Mouse (Mus musculus) stomach, postnatal 0 days (tissue): ENCODE measurements around the gene Tsen34. TPM values are rescaled to one million over a fixed set of nuclear protein-coding genes. Genes with fewer than 3 reads are reported as not detected.
A peak's percentile ranks its signal among the peaks of the same experiment; 100 is the strongest.

Experiments
- ATAC-seq: fragments of 200-750 bp; cut with Nextera tagmentation; 2 replicates; pipeline ENCODE4 v1.8.0; 2017; ENCODE audit not compliant: low FRiP score, low TSS enrichment
- DNase-seq: peaks from one replicate; pipeline ENCODE4 v3.0.0-alpha.2; 2016; ENCODE audit warnings: low spot score
- H3K27ac ChIP-seq: fragments of 300-500 bp; sonication (generic); replicated peaks from 2 replicates; pipeline ENCODE4 v1.5.1; 2014; ENCODE audit warnings: mild to moderate bottlenecking, control low read depth
- H3K27me3 ChIP-seq: fragments of 300-500 bp; sonication (generic); 2 replicates; pipeline ENCODE4 v1.6.1; 2014; ENCODE audit warnings: low read length; ENCODE audit not compliant: control insufficient read depth, insufficient read depth
- H3K36me3 ChIP-seq: fragments of 300-500 bp; sonication (generic); 2 replicates; pipeline ENCODE4 v1.6.1; 2014; ENCODE audit warnings: low read length, mixed read lengths; ENCODE audit not compliant: control insufficient read depth, insufficient read depth
- H3K4me1 ChIP-seq: fragments of 300-500 bp; sonication (generic); replicated peaks from 2 replicates; pipeline ENCODE4 v1.6.1; 2014; ENCODE audit warnings: antibody characterized with exemption; ENCODE audit not compliant: control insufficient read depth, insufficient read depth
- H3K4me2 ChIP-seq: fragments of 300-500 bp; sonication (generic); replicated peaks from 2 replicates; pipeline ENCODE4 v1.6.1; 2014; ENCODE audit warnings: low read depth, mild to moderate bottlenecking, control low read depth, moderate library complexity
- H3K4me3 ChIP-seq: fragments of 300-500 bp; sonication (generic); 2 replicates; pipeline ENCODE4 v1.5.1; 2014; ENCODE audit warnings: low read depth, low read length, control low read depth
- H3K9ac ChIP-seq: fragments of 300-500 bp; sonication (generic); 2 replicates; pipeline ENCODE4 v1.6.1; 2014; ENCODE audit warnings: mild to moderate bottlenecking, low read length, control low read depth, mixed read lengths
- H3K9me3 ChIP-seq: fragments of 300-500 bp; sonication (generic); 2 replicates; pipeline ENCODE4 v1.6.1; 2016; ENCODE audit warnings: low read length; ENCODE audit not compliant: control insufficient read depth
- CTCF ChIP-seq: IDR thresholded peaks from 2 replicates; pipeline ENCODE4 v1.5.1; 2016; ENCODE audit warnings: antibody characterized with exemption, low read depth, mild to moderate bottlenecking, moderate library complexity
- EP300 ChIP-seq: optimal IDR thresholded peaks from 2 replicates; pipeline ENCODE3; 2016; ENCODE audit warnings: antibody characterized with exemption
- WGBS: fragments of 180-500 bp; shearing (Covaris S2); extraction: QIAGEN DNeasy Blood & Tissue Kit; methylation state at CpG from one replicate; pipeline ENCODE4 v1.1.7; 2014; 5-methylcytosine and 5-hydroxymethylcytosine counted together
- polyA plus RNA-seq: library from polyadenylated mRNA; unstranded; fragments of >200 nt; fragmentation: Nextera tagmentation; extraction: Ambion mirVana; gene quantifications from 2 replicates; pipeline ENCODE4 v1.2.1, GENCODE M21; 2015

The Tsen34 gene
- polyA plus RNA-seq, 1 experiment from 2014 or later: 143 TPM

DNA sequence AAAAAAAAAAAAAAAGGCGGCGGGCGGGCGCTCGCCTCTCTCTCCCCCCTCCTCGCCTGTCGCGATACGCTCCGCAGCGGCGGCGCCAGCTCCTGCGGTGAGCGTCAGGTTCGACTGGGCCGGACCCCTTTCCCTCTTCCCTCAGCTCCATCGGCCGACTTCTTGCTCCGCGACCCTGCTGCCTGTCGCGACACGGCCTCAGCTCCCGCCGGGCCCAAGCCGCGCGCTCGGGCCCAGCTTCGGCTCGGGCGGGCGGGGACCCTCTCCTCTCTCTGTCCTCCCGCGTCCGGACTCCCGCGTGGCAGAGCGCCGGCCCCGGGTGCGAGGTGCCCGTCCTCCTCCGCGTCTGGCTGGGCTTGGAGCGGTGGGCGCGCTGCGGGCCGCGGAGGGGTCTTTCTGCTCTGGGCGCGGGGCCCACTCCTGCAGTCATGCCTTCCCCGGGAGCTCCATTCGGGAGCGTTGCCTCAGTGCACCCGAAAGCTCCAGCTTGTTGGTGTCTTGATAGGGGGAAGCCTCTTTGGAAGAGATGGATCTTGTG, 47.1 kb upstream of the Tsen34 start:
- Histone ChIP-seq H3K4me2 (peak overlapping the region; percentile 80), H3K27me3 (no peaks in the 10 kb centered on the region), H3K4me3 (peak overlapping the region; percentile 99), H3K4me1 (peaks cover 10% of the 10 kb centered on the region), H3K9me3 (no peaks in the 10 kb centered on the region), H3K27ac (peak overlapping the region; percentile 99), H3K36me3 (peaks cover 6% of the 10 kb centered on the region; the same call in 1 of the 2 replicates), H3K9ac (peak overlapping the region; percentile 98)
- DNase-seq: no peak
- WGBS: 1% methylated on average over 50 of the region's 58 CpGs
- no peak for TF ChIP-seq EP300
- no peak for TF ChIP-seq CTCF
- ATAC-seq: no peak

DNA sequence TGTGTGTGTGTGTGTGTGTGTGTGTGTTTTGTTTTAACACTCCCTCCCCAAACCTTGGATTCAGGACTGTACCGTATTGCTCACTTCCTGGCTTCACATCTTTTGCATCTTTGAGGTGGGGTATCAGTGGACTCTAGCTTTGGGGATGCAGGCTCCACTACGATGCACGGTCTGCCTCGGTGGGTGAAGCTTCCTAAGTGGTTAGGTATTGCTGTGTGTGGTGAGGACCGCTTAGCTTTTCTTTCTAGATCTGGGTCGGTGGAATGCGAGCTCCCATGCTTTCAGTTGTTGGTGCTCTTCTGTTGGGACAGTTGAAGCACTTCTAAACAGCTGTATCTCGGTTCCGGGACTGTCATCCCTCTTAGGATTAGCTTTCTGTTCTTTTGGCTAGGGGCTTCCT, 46.5 kb upstream of the Tsen34 start:
- no peak for ATAC-seq
- H3K27me3 ChIP-seq: no peaks in the 10 kb centered on the region
- H3K9ac ChIP-seq: peak overlapping the region; percentile 98
- TF ChIP-seq CTCF: no peak
- H3K4me2 ChIP-seq: peak overlapping the region; percentile 80
- H3K9me3 ChIP-seq: no peaks in the 10 kb centered on the region
- H3K4me3 ChIP-seq: peak overlapping the region; percentile 99
- DNase-seq: no peak
- H3K27ac ChIP-seq: peak overlapping the region; percentile 99; the same call in 1 of the 2 replicates
- peaks cover 10% of the 10 kb centered on the region for H3K4me1 ChIP-seq
- 7% methylated on average over 9 of the region's 9 CpGs for WGBS
- H3K36me3 ChIP-seq: peaks cover 4% of the 10 kb centered on the region

DNA sequence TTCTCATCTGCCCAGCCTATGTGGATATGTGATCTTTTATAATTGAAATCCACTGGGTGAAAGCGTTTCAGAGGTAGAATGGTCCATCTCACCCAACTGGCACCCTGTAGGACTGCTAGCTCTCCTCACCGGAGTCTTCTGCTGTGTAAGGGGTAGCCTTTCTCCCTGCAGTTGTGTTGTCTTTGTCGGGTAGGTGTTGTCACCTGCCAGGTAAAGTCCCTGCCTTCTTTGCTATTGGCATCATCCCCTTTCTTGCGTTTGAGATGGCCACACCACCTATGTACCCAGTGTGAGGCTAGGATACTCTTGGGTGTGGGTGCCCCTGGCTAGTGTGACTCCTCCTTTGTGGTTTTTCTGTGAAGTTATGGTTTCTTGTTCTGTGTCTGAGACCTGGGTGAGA, 46.0 kb upstream of the Tsen34 start:
- peaks cover 10% of the 10 kb centered on the region for H3K4me1 ChIP-seq
- no peaks in the 10 kb centered on the region for H3K27me3 ChIP-seq
- no peak for TF ChIP-seq EP300
- TF ChIP-seq CTCF: no peak
- peak overlapping the region; percentile 80 for H3K4me2 ChIP-seq
- peaks cover 8% of the 10 kb centered on the region for H3K36me3 ChIP-seq
- peak overlapping the region; percentile 99 for H3K4me3 ChIP-seq
- no peak for DNase-seq
- no peaks in the 10 kb centered on the region for H3K9me3 ChIP-seq
- 45% methylated on average over 4 of the region's 4 CpGs for WGBS
- peak overlapping the region; percentile 98 for H3K9ac ChIP-seq
- ATAC-seq: no peak
- no peak overlapping the region for H3K27ac ChIP-seq

DNA sequence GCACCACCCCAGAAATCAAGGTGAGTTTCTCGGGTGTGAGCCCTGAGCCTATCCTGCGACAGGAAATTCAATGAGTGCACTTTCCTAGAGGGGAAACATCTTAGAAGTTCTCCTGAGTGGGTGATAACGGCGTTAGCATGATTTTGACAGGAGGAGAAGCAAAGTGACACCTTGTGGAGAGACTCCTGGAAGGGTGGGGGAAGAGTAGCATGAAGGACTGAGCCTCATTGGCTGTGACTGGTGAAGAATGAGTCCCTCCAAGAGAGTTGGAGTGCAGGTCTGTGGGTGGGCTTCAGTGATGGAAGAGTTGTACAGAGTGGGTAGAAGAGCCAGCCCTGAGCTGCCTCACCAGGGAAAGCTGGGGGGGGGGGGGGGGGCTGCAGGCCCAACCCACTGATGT, 35.7 kb upstream of the Tsen34 start:
- H3K27me3 ChIP-seq: no peaks in the 10 kb centered on the region
- ATAC-seq: no peak
- H3K4me2 ChIP-seq: no peak overlapping the region
- no peak overlapping the region for H3K4me3 ChIP-seq
- no peaks in the 10 kb centered on the region for H3K9me3 ChIP-seq
- TF ChIP-seq CTCF: no peak
- TF ChIP-seq EP300: no peak
- no peak overlapping the region for H3K27ac ChIP-seq
- DNase-seq: no peak
- H3K36me3 ChIP-seq: peaks cover 57% of the 10 kb centered on the region
- 85% methylated on average over 4 of the region's 4 CpGs for WGBS
- H3K4me1 ChIP-seq: no peaks in the 10 kb centered on the region
- no peak overlapping the region for H3K9ac ChIP-seq

DNA sequence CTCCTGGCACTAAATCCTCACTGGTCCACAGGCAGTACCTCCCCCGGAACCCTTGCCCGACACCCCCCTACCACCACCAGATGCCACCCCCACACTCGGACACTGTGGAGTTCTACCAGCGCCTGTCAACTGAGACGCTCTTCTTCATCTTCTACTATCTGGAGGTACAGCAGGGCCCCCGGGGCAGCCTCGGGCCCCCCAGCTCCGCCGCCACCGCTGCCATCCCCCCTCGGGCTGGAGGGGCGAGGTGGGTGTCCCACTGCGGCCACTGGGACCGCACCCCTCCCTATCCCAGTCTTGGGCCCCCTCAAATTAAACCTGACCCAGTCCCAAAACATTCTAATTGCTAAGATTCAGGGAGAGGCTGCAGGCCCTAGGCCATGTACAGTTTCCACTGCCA, 34.1 kb upstream of the Tsen34 start:
- no peak overlapping the region for H3K4me3 ChIP-seq
- H3K4me2 ChIP-seq: no peak overlapping the region
- peaks cover 50% of the 10 kb centered on the region for H3K36me3 ChIP-seq
- H3K4me1 ChIP-seq: no peaks in the 10 kb centered on the region
- H3K9ac ChIP-seq: no peak overlapping the region
- no peaks in the 10 kb centered on the region for H3K9me3 ChIP-seq
- DNase-seq (no peak), ATAC-seq (no peak)
- H3K27ac ChIP-seq: no peak overlapping the region
- no peaks in the 10 kb centered on the region for H3K27me3 ChIP-seq
- WGBS: 92% methylated on average over 14 of the region's 14 CpGs
- TF ChIP-seq CTCF (no peak), EP300 (no peak)

- no peaks in the 10 kb centered on the region for H3K9me3 ChIP-seq
- H3K4me2 ChIP-seq: peak overlapping the region; percentile 63
- H3K4me1 ChIP-seq: no peaks in the 10 kb centered on the region
- peak overlapping the region; percentile 64 for H3K4me3 ChIP-seq
- H3K9ac ChIP-seq: peak overlapping the region; percentile 78
- DNase-seq (peak; percentile 53), ATAC-seq (peak; percentile 47)
- WGBS: 26% methylated on average over 15 of the region's 15 CpGs
- H3K27ac ChIP-seq: peak overlapping the region; percentile 91
- TF ChIP-seq CTCF (no peak), EP300 (no peak)
- H3K36me3 ChIP-seq: peaks cover 22% of the 10 kb centered on the region
- no peaks in the 10 kb centered on the region for H3K27me3 ChIP-seq
These were observed 28.0 kb upstream of the Tsen34 start for GRCm38 (mm10) chr7:3664524-3665214.
